Mouse (Mus musculus): ENCODE data around the gene Rora.

GRCm38 (mm10) chr9:68672459-68672858, 18.9 kb downstream of the Rora start:
- TF ChIP-seq CTCF (IDR thresholded peaks at IDR 0.05; ENCODE audit: control insufficient read depth, insufficient read depth, insufficient read length) (no peak), MYOG (IDR thresholded peaks at IDR 0.05; ENCODE audit: control insufficient read depth, extremely low read depth, insufficient read length) (no peak), USF1 (IDR thresholded peaks at IDR 0.05; ENCODE audit: low read depth) (no peak), CEBPB (IDR thresholded peaks at IDR 0.05; ENCODE audit: low read depth) (no peak), FOSL1 (IDR thresholded peaks at IDR 0.05; ENCODE audit: insufficient read depth, low read length, poor library complexity, severe bottlenecking) (no peak), MAX (IDR thresholded peaks at IDR 0.05) (no peak)
